Comparison of ENCODE assay signal across 20 mouse cellular contexts in genomic region chr4:141074109-141074508, GRCm38 (mm10). TPM values are rescaled to one million over a fixed set of nuclear protein-coding genes. Genes with fewer than 3 reads are reported as not detected.
DNase-seq lines count a peak whose midpoint lies in the region; ATAC-seq and TF ChIP-seq lines count a peak whose summit lies in the region.
"Had no signal": no experiment of that assay in that cellular context is flagged by ENCODE, and none has a peak within 500 bp of the region (broad histone marks: within the 10 kb centered on the region; RNA-seq: fewer than 3 reads in every experiment).

No protein-coding gene starts in this region.

- H3K4me1 ChIP-seq in heart, embryonic 10.5 days: peaks cover 42% of the 10 kb centered on the region
- peaks cover 76% of the 10 kb centered on the region for H3K4me1 ChIP-seq in liver, embryonic 12.5 days
- peaks cover 14% of the 10 kb centered on the region for H3K4me1 ChIP-seq in stomach, embryonic 16.5 days (ENCODE audit: control insufficient read depth, insufficient read depth, low read length)

- H3K27ac ChIP-seq in heart, embryonic 10.5 days: peak overlapping the region; percentile 25; the same call in 1 of the 2 replicates
- peak overlapping the region; percentile 69 for H3K27ac ChIP-seq in left cerebral cortex, adult 2 months
- H3K27ac ChIP-seq in liver, embryonic 12.5 days: peak overlapping the region; percentile 95
- no peak overlapping the region for H3K27ac ChIP-seq in stomach, embryonic 16.5 days (ENCODE audit: low read length)
- H3K27ac ChIP-seq: hindbrain, embryonic 12.5 days; intestine, embryonic 15.5 days; kidney, postnatal 0 days had no signal

- intact Hi-C loops in heart, postnatal 14 days (cut with DNase I): no loop called here
- intact Hi-C loops in left cerebral cortex, adult 2 months (cut with DNase I): no loop called here

- H3K4me3 ChIP-seq in heart, embryonic 10.5 days: no peak overlapping the region
- 0 out of 2 replicates have a peak overlapping the region, but pooled peaks have one; percentile 1 for H3K4me3 ChIP-seq in left cerebral cortex, adult 2 months
- H3K4me3 ChIP-seq in liver, embryonic 12.5 days: peak overlapping the region; percentile 38
- H3K4me3 ChIP-seq in stomach, embryonic 16.5 days (replicated peaks; ENCODE audit: low read length): no peak overlapping the region
- H3K4me3 ChIP-seq: hindbrain, embryonic 12.5 days; intestine, embryonic 15.5 days; megakaryocyte, embryonic 14.5 days had no signal

- peak; percentile 69 for ATAC-seq in liver, embryonic 12.5 days
- ATAC-seq in stomach, embryonic 16.5 days (ENCODE audit: insufficient read depth, low FRiP score): no peak
- ATAC-seq: forebrain, embryonic 16.5 days; intestine, embryonic 15.5 days had no signal

- H3K9me3 ChIP-seq in heart, embryonic 10.5 days: no peaks in the 10 kb centered on the region
- no peaks in the 10 kb centered on the region for H3K9me3 ChIP-seq in liver, embryonic 12.5 days (replicated peaks)
- no peaks in the 10 kb centered on the region for H3K9me3 ChIP-seq in stomach, embryonic 16.5 days (replicated peaks; ENCODE audit: control insufficient read depth, low read length)
- H3K9me3 ChIP-seq: hindbrain, embryonic 12.5 days; intestine, embryonic 15.5 days; megakaryocyte, embryonic 14.5 days had no signal

- H3K4me2 ChIP-seq in liver, embryonic 12.5 days: peak overlapping the region; percentile 90
- H3K4me2 ChIP-seq in stomach, embryonic 16.5 days (ENCODE audit: low read depth, low read length): no peak overlapping the region
- H3K4me2 ChIP-seq: hindbrain, embryonic 12.5 days; intestine, embryonic 15.5 days had no signal

- 82% methylated on average over 4 of the region's 4 CpGs for WGBS in heart, embryonic 10.5 days
- 45% methylated on average over 4 of the region's 4 CpGs for WGBS in liver, embryonic 12.5 days (ENCODE audit: insufficient replicate concordance)
- WGBS in stomach, embryonic 16.5 days: 92% methylated on average over 4 of the region's 4 CpGs

- H3K27me3 ChIP-seq in heart, embryonic 10.5 days (ENCODE audit: insufficient read depth, poor library complexity, severe bottlenecking): no peaks in the 10 kb centered on the region
- no peaks in the 10 kb centered on the region for H3K27me3 ChIP-seq in liver, embryonic 12.5 days (replicated peaks)
- no peaks in the 10 kb centered on the region for H3K27me3 ChIP-seq in stomach, embryonic 16.5 days (ENCODE audit: control insufficient read depth, insufficient read depth, low read length)
- H3K27me3 ChIP-seq: hindbrain, embryonic 12.5 days; intestine, embryonic 15.5 days; megakaryocyte, embryonic 14.5 days had no signal

- H3K9ac ChIP-seq in liver, embryonic 12.5 days: peak overlapping the region; percentile 95
- H3K9ac ChIP-seq in stomach, embryonic 16.5 days (ENCODE audit: low read length): 0 out of 2 replicates have a peak overlapping the region, but pooled peaks have one; percentile 1
- H3K9ac ChIP-seq: hindbrain, embryonic 12.5 days; intestine, embryonic 15.5 days had no signal

- DNase-seq in heart, embryonic 10.5 days (ENCODE audit: low spot score): no peak
- DNase-seq in heart, postnatal 14 days: no peak
- no peak for DNase-seq in left cerebral cortex, adult 2 months (ENCODE audit: extremely low spot score in 1 of 2, low spot score in 2 of 2)
- no peak for DNase-seq in left cerebral cortex, adult 8-10 months (ENCODE audit: low spot score in 2 of 2)
- DNase-seq in ovary, postnatal 10 days (ENCODE audit: low spot score): no peak
- DNase-seq in B cell, adult 2 months: no peak
- DNase-seq: left cerebral cortex, postnatal 4 days had no signal

- TF ChIP-seq CTCF in left cerebral cortex, adult 2 months (IDR thresholded peaks at IDR 0.05): no peak

- peaks cover 58% of the 10 kb centered on the region for H3K36me3 ChIP-seq in heart, embryonic 10.5 days
- peaks cover 74% of the 10 kb centered on the region for H3K36me3 ChIP-seq in liver, embryonic 12.5 days
- H3K36me3 ChIP-seq in stomach, embryonic 16.5 days (ENCODE audit: control insufficient read depth, insufficient read depth, low read length): no peaks in the 10 kb centered on the region

RNA-seq across cellular contexts. Expression of gene Necap2, which starts 4.0 kb away (rescaled TPM):
- polyA plus RNA-seq in heart, embryonic 10.5 days (2016; fragmentation: Nextera tagmentation; extraction: Ambion mirVana): 41.9 and 53.4 TPM in 2 replicates
- total RNA-seq in heart, postnatal 14 days (2021): 10 to 100 TPM; 22.2 to 22.6 TPM
- 10 to 100 TPM; 44.9 to 45.9 TPM for total RNA-seq in left cerebral cortex, adult 2 months (2021)
- 10 to 100 TPM; 37.3 to 59.5 (median 44.3) TPM for total RNA-seq in left cerebral cortex, adult 8-10 months (2022)
- 136 and 143 TPM in 2 replicates for polyA plus RNA-seq in liver, embryonic 12.5 days (2016; fragmentation: Nextera tagmentation; extraction: Ambion mirVana)
- 97.5 and 102 TPM in 2 replicates for polyA plus RNA-seq in stomach, embryonic 16.5 days (2015; fragmentation: Nextera tagmentation; extraction: Ambion mirVana)

RNA-seq across cellular contexts. Expression of gene Crocc, which starts 13.8 kb away (rescaled TPM):
- polyA plus RNA-seq in heart, embryonic 10.5 days (2016; fragmentation: Nextera tagmentation; extraction: Ambion mirVana): 4.7 and 6.4 TPM in 2 replicates
- total RNA-seq in heart, postnatal 14 days (2021): 1 to 10 TPM; 6.0 to 6.2 TPM
- 10 to 100 TPM; 68.1 to 71.3 TPM for total RNA-seq in left cerebral cortex, adult 2 months (2021)
- total RNA-seq in left cerebral cortex, adult 8-10 months (2022): 10 to 100 TPM; 44.2 to 69.2 (median 54.3) TPM
- polyA plus RNA-seq in liver, embryonic 12.5 days (2016; fragmentation: Nextera tagmentation; extraction: Ambion mirVana): 1.8 and 2.0 TPM in 2 replicates
- polyA plus RNA-seq in stomach, embryonic 16.5 days (2015; fragmentation: Nextera tagmentation; extraction: Ambion mirVana): 2.8 and 3.0 TPM in 2 replicates

RNA-seq across cellular contexts. Expression of gene Spata21, which starts 14.0 kb away (rescaled TPM):
- polyA plus RNA-seq in heart, embryonic 10.5 days (2016; fragmentation: Nextera tagmentation; extraction: Ambion mirVana): 0.05 TPM in 1 of 2 replicates, not detected in the other
- total RNA-seq in heart, postnatal 14 days (2021): not detected
- total RNA-seq in left cerebral cortex, adult 2 months (2021): under 1 TPM; 0.26 to 0.61 TPM
- total RNA-seq in left cerebral cortex, adult 8-10 months (2022): under 1 TPM; 0.24 to 0.30 (median 0.29) TPM
- polyA plus RNA-seq in liver, embryonic 12.5 days (2016; fragmentation: Nextera tagmentation; extraction: Ambion mirVana): 0.05 TPM in 1 of 2 replicates, not detected in the other
- 0.08 TPM in 1 of 2 replicates, not detected in the other for polyA plus RNA-seq in stomach, embryonic 16.5 days (2015; fragmentation: Nextera tagmentation; extraction: Ambion mirVana)
- total RNA-seq: adrenal gland, adult 18-20 months; gastrocnemius, adult 18-20 months; monocyte, adult 5-6 weeks had no signal
- polyA plus RNA-seq: embryonic facial prominence, embryonic 14.5 days; hindbrain, embryonic 12.5 days; intestine, embryonic 15.5 days; lung, adult 2 months; small intestine, adult 2 months had no signal

Comparison
In these comparisons a context has a peak if more than half of its experiments do, and no peak if none do; other contexts are left out.
1. H3K4me3 ChIP-seq: peak in left cerebral cortex, adult 2 months (single experiment) and liver, embryonic 12.5 days (single experiment); none in heart, embryonic 10.5 days (single experiment) and stomach, embryonic 16.5 days (single experiment).
2. RNA of gene Crocc, which starts 13.8 kb away (total RNA-seq): 68.1 to 71.3 TPM in left cerebral cortex, adult 2 months and 44.2 to 69.2 TPM in left cerebral cortex, adult 8-10 months; 6.0 to 6.2 TPM in heart, postnatal 14 days; every median in the first group is over 4 times any median in the second.